Mouse (Mus musculus) right cerebral cortex, adult 18-20 months (tissue): ENCODE data around the gene Tcf19.
"Not testable (repeated sequence)": the region's sequence is repeated elsewhere in the genome, so short reads cannot be mapped to it uniquely, and the experiment has no call there.

Source experiments
- DNase-seq: peaks from one replicate; pipeline ENCODE4 v3.0.0; 2022; ENCODE audit warnings: mixed read lengths

Tcf19 gene

DNA sequence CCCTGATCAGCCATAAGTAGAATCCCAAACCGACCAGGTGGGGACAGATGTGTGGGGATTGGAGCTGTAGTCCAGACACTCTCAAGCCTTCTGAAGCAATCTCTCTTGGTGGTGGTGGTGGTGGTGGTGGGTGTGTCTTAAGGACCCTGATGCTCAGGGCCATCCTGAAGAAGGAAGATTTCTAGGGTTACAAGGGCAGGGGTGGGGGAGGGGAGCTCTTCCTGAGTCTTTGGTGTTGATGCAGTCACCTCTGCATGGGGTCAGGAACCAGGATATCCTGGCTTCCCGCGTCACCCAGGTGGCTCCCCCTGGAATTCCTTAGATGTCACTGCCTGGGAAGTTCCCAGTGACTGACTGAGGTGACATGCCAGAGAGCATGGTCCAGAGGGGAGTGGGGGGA lies 15.7 kb upstream of the Tcf19 start:
- DNase-seq = no peak

DNA sequence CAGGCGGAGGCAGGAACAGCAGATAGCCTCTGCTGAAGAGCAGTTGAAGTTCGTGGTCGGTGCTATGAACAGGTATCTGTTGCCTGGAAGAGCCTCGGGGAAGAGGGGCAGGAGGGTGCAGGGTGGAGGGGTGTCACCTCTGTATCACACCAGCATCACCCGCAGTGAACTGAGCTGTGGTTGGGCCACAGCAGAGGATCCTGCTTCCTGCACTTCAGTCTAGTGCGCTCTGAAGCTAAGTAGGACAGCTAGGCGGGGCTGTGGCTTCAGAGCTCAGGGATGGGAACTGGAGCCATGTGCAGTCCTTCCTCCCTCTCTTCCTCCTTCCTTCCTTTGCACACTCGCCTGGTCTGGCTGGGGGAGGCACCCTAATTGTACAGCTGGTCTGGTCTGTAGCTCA lies 10.0 kb upstream of the Tcf19 start:
- DNase-seq = no peak

GRCm38 (mm10) chr17:35524354-35524753 lies 7.7 kb upstream of the Tcf19 start:
- no peak for DNase-seq

- DNase-seq = no peak
Measured at GRCm38 (mm10) chr17:35517526-35517925, 902 bp upstream of the Tcf19 start.

DNA sequence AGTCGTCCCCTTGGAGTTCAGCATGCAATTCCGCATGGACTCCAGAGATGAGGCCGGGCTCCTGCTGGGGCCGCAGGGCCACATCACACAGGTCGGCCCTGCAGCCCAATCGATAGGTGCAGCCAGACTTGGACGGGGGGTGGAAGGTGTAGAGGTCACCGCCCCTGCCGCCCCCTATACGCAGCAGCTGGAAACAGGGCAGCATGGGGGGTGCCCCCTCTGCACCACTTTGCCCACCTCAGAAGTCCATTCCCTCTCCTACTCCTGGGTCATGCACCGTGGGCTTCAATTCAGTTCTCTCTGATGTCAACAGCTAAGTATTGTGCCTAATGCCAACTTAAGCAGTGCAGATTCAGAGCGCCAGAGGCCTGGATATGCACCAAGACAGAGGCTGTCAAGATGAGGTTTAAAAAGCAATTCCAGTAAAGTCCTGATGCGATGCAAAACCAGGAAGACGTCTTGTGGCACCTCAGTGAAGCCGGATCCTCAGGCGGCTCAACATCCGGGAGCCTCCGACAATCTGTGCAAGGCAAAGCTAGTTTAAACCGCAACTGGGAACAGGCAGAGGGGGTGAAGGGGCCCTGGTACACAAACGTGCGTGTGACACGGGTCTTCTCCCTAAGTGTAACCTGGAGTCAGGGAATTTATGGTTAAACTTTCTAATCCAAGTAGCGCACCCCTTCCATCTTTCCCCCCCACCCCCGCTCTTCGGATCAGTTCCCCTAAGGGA lies 548 bp downstream of the Tcf19 start:
- DNase-seq = no peak

DNA sequence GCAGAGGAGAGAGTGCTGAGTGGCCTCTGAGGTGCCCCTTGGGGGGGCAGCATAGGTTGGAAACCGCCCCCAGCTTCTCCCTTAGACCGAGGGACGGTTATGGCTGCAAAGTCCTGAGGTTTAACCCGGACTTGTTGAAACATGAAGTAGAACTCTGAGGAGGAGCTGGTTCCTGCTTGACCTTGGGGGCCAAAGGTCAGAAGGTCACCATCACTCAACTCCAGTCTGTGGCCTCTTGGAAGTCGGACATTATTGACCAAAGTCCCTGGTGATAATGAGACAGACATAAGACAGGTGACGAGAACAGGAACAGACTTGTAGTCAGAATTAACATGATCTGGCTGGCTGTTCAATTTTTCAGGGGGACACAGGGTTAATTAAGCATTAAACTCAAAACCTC lies 1.9 kb downstream of the Tcf19 start:
- DNase-seq = no peak

- peak; percentile 32 for DNase-seq
Measured at GRCm38 (mm10) chr17:35513886-35514285, 2.7 kb downstream of the Tcf19 start.

GRCm38 (mm10) chr17:35512916-35513626 lies 3.6 kb downstream of the Tcf19 start:
- DNase-seq = no peak

GRCm38 (mm10) chr17:35509284-35509683 lies 7.3 kb downstream of the Tcf19 start:
- DNase-seq = no peak

- DNase-seq = not testable (repeated sequence)
Measured at GRCm38 (mm10) chr17:35508279-35508678, 8.3 kb downstream of the Tcf19 start.

DNA sequence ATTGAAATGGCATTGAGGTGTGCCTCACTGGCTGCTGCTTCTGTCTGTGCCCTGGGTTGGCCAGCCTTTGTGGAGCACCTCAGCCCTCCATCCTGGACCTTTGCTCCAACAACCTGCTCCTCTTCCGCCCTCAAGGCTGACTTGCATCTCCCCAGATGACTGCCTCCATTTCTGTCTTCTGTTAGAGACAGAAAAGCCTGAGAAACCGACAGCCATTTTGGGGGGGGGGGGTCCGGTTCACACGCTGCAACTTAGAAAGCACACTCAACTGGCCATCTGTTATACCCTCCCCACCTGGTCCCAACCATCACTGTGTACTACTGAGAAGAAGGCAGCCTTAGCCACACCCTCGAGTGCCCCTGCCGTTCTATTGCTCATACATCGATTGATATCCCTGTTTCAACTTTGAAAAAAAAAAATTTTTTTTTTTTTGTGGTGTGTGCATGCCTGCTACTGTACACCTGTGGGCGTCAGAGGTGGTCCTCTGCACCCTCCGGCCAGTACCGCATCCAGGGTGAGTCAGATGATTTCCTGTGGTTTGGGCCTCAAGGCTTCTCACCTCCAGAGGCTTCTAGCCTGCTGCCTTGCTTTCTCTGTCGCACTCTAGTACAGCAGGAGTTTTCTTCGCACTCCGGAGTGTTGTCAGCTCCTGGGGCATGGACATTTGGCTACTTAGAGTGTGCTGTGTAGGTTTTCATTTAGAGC lies 8.9 kb downstream of the Tcf19 start:
- no peak for DNase-seq

GRCm38 (mm10) chr17:35506881-35507280 lies 9.7 kb downstream of the Tcf19 start:
- no peak for DNase-seq

- DNase-seq = no peak
Measured at GRCm38 (mm10) chr17:35505776-35506175, 10.8 kb downstream of the Tcf19 start, which contains the start of gene Pou5f1. Gene Pou5f1, plus strand, starts transcription at chr17:35506018.

GRCm38 (mm10) chr17:35504628-35505481 lies 11.8 kb downstream of the Tcf19 start:
- DNase-seq = no peak

- no peak for DNase-seq
Measured at GRCm38 (mm10) chr17:35503849-35504248, 12.8 kb downstream of the Tcf19 start.

DNA sequence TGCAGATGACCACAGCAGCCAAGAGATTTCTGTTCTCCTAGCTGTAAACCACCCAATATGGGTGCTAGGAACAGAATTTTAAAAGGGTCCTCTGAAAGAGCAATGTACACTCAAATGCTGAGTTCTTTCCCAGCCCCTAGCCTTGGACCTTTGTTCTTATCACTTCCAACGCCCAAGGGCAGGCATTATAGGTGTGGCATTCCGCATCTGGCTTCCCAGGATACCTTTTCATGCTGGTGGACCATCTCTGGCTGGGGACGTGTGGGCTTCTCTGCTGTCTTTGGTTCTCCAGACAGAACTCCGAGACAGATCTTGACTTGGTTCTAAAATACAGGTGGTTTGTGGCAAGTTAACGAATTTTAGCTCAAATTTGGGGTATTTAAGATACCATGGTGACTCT lies 13.9 kb downstream of the Tcf19 start:
- DNase-seq = no peak

DNA sequence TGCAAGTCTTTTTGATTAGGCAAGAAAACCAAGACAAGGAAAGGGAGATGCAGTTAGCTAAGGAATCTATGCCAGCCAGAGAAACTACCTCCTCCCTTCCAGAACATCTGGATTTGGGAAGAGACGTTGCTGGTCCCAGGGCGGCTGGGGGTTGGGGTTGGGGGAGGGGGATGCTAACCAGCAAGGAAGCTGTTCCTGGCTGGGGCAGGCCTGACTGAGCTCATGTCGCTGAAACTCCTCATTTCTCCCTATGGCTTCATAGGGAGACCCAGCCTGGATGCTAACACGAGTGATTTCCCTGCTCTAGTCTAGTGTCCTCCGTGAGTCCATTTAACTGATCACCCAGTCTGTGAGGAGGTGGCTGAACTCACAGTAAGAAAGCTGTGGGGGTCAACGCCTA lies 14.4 kb downstream of the Tcf19 start:
- DNase-seq = no peak

- DNase-seq = no peak
Measured at GRCm38 (mm10) chr17:35497124-35497523, 19.5 kb downstream of the Tcf19 start.

- no peak for DNase-seq
Measured at GRCm38 (mm10) chr17:35490320-35490719, 26.3 kb downstream of the Tcf19 start.

DNA sequence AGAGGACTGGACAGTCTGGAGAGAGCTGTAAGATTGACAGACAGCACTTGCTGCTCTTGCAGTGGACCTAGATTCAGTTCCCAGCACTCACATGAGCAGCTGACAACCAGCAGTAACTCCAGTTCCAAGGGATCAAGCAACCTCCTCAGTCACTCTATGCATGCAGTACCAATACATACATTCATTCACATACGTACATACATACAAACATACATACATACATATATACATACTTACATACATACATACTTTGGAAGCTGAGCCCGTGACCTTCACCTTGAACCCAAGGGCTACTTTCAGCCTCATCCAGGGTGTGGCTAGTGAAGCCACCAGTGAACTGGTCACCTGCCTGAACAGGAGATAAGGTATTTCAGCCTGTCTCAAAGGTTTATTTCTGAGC lies 28.6 kb downstream of the Tcf19 start:
- no peak for DNase-seq

DNA sequence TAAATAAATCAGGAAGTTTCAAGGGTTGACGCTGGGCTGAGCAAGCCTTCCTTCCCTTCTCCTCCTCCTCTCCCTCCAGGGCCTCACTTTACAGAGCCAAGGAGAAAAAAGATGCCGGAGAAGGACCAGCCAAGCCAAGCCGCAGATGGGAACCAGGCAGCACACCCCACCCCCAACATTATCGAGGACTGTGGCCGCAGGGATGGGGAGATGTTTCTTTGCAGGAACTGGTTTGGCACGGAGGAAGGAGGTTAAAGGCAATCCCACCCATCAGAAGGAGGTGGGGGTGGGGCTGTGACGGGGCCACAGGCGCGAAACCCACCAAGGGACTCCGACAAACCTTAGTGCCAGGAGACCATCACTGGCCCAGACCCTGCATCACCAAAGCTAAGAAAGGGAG lies 29.9 kb downstream of the Tcf19 start:
- DNase-seq = no peak

- DNase-seq = no peak
Measured at GRCm38 (mm10) chr17:35485702-35486101, 30.9 kb downstream of the Tcf19 start.

GRCm38 (mm10) chr17:35484066-35484465 lies 32.6 kb downstream of the Tcf19 start:
- peak; percentile 44 for DNase-seq
